Mouse (Mus musculus) bone marrow, adult 2 months (tissue): Measurements from ENCODE around the gene Pde4d. TPM values are rescaled to one million over a fixed set of nuclear protein-coding genes. Genes with fewer than 3 reads are reported as not detected.

ENCODE experiments used
- H3K27ac ChIP-seq: fragments of 200-500 bp; 2 replicates; pipeline ENCODE4 v1.5.1; 2012; ENCODE audit warnings: low read depth, mild to moderate bottlenecking, control low read depth, inconsistent platforms, low read length; ENCODE audit not compliant: control insufficient read depth, poor library complexity, insufficient read depth
- H3K4me1 ChIP-seq: fragments of 200-500 bp; 2 replicates; pipeline ENCODE4 v1.6.1; 2011; ENCODE audit warnings: low read length; ENCODE audit not compliant: control insufficient read depth, insufficient read depth
- H3K4me3 ChIP-seq: fragments of 200-500 bp; replicated peaks from 2 replicates; pipeline ENCODE3; 2011; ENCODE audit warnings: mild to moderate bottlenecking, low read depth, low read length, control low read depth; ENCODE audit not compliant: control insufficient read depth
- CTCF ChIP-seq: fragments of 200-500 bp; IDR thresholded peaks from 2 replicates; pipeline ENCODE4 v1.5.1; 2011; ENCODE audit warnings: low read length, control low read depth; ENCODE audit not compliant: control insufficient read depth, insufficient read depth
- POLR2A ChIP-seq: fragments of 200-500 bp; IDR thresholded peaks from 2 replicates; pipeline ENCODE4 v1.6.1; 2011; ENCODE audit warnings: low read depth, mild to moderate bottlenecking, control low read depth, low read length, borderline replicate concordance; ENCODE audit not compliant: control insufficient read depth
- WGBS: fragments of 180-500 bp; shearing (Covaris S2); methylation state at CpG from one replicate; pipeline ENCODE4 v1.1.7; 2018; 5-methylcytosine and 5-hydroxymethylcytosine counted together
- polyA plus RNA-seq: library from polyadenylated mRNA; stranded (reverse); fragments of >200 nt; gene quantifications from 2 replicates; pipeline ENCODE4 v1.2.4, GENCODE M21; 2011; ENCODE audit warnings: low replicate concordance; ENCODE audit not compliant: missing spikeins, insufficient read depth, insufficient read length

Gene Pde4d
- polyA plus RNA-seq, 1 experiment = 17.6 TPM

GRCm38 (mm10) chr13:109448121-109448520 is 998.4 kb downstream of the Pde4d start:
- 79% methylated on average over 5 of the region's 5 CpGs for WGBS

GRCm38 (mm10) chr13:109474344-109474743 is 1024.6 kb downstream of the Pde4d start:
- no peaks in the 10 kb centered on the region; the same call in 1 of the 2 replicates for H3K4me1 ChIP-seq
- H3K27ac ChIP-seq = no peak overlapping the region
- TF ChIP-seq POLR2A = no peak
- no peak for TF ChIP-seq CTCF

More at GRCm38 (mm10) chr13:109448121-109448520, 998.4 kb downstream of the Pde4d start:
- no peak for TF ChIP-seq POLR2A
- no peak for TF ChIP-seq CTCF
- Histone ChIP-seq H3K4me3 (no peak overlapping the region), H3K27ac (no peak overlapping the region), H3K4me1 (no peaks in the 10 kb centered on the region)

GRCm38 (mm10) chr13:109481446-109481845 is 1031.7 kb downstream of the Pde4d start:
- 84% methylated on average over 7 of the region's 7 CpGs for WGBS
- Histone ChIP-seq H3K4me3 (no peak overlapping the region), H3K27ac (no peak overlapping the region), H3K4me1 (no peaks in the 10 kb centered on the region)
- TF ChIP-seq CTCF (no peak), POLR2A (no peak)

More at GRCm38 (mm10) chr13:109474344-109474743, 1024.6 kb downstream of the Pde4d start:
- H3K4me3 ChIP-seq = no peak overlapping the region

- 83% methylated on average over 6 of the region's 6 CpGs for WGBS
- Histone ChIP-seq H3K4me1 (no peaks in the 10 kb centered on the region), H3K4me3 (no peak overlapping the region), H3K27ac (no peak overlapping the region)
- TF ChIP-seq CTCF = no peak
- no peak for TF ChIP-seq POLR2A
These were observed 1036.4 kb downstream of the Pde4d start for GRCm38 (mm10) chr13:109486166-109486565.

- 64% methylated on average over 2 of the region's 2 CpGs for WGBS
- no peak overlapping the region for H3K4me3 ChIP-seq
- no peak for TF ChIP-seq POLR2A
- no peak for TF ChIP-seq CTCF
These were observed 1037.6 kb downstream of the Pde4d start for GRCm38 (mm10) chr13:109487378-109487777.

GRCm38 (mm10) chr13:109490853-109491252 is 1041.1 kb downstream of the Pde4d start:
- H3K4me3 ChIP-seq = no peak overlapping the region
- H3K4me1 ChIP-seq = no peaks in the 10 kb centered on the region
- WGBS = 80% methylated on average over 2 of the region's 2 CpGs
- no peak overlapping the region for H3K27ac ChIP-seq
- TF ChIP-seq CTCF = no peak
- no peak for TF ChIP-seq POLR2A

More at GRCm38 (mm10) chr13:109487378-109487777, 1037.6 kb downstream of the Pde4d start:
- Histone ChIP-seq H3K27ac (no peak overlapping the region), H3K4me1 (no peaks in the 10 kb centered on the region)

- TF ChIP-seq CTCF (no peak), POLR2A (no peak)
- 44% methylated on average over 4 of the region's 4 CpGs for WGBS
- H3K27ac ChIP-seq = no peak overlapping the region
- H3K4me3 ChIP-seq = no peak overlapping the region
- no peaks in the 10 kb centered on the region for H3K4me1 ChIP-seq
These were observed 1042.1 kb downstream of the Pde4d start for GRCm38 (mm10) chr13:109491829-109492228.

GRCm38 (mm10) chr13:109500336-109500735 is 1050.6 kb downstream of the Pde4d start:
- TF ChIP-seq CTCF = no peak
- TF ChIP-seq POLR2A = no peak
- H3K4me1 ChIP-seq = no peaks in the 10 kb centered on the region
- no peak overlapping the region for H3K27ac ChIP-seq
- H3K4me3 ChIP-seq = no peak overlapping the region
- 78% methylated on average over 9 of the region's 9 CpGs for WGBS

- H3K4me1 ChIP-seq = no peaks in the 10 kb centered on the region
- H3K4me3 ChIP-seq = no peak overlapping the region
- WGBS = 83% methylated on average over 7 of the region's 7 CpGs
- H3K27ac ChIP-seq = no peak overlapping the region
- no peak for TF ChIP-seq POLR2A
- no peak for TF ChIP-seq CTCF
These were observed 1053.0 kb downstream of the Pde4d start for GRCm38 (mm10) chr13:109502796-109503195.
